Mouse (Mus musculus): ENCODE results near the gene Ppp1r9b.

DNA sequence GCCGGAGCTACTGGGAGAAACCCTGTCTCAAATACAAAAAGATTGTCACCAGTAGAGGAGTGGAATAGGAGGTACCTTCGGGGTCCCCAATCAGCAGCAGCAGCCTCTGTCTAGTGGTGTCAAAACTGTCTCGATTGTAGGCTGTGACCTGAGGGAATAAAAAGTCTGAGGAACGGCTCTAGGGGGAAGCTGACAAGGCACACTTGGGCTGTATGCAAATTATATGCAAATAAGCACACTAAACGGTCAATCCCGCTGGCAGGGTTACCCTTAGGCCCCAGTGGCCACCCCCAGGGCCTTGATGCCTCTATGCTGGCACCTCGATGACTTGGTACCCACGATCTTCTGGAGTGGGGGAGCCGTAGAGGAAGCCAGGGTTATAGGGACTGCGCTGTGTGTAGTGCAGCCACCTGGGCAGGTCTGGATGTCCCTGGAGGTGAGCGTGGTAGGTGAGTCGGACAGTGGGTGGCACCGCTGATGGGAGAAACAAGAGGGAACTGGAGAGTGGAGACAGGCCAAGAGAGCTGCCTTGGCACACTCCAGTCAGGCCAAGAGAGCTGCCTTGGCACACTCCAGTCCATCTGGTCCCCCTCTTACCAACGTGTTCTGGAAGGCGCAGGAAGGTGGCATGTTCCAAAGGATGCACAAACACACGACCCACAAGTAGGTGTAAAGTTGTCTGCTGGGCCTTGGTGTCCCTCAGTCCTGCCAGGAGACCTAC, 18.8 kb upstream of the Ppp1r9b start:
- TF ChIP-seq CTCF (IDR thresholded peaks at IDR 0.05; ENCODE audit: borderline replicate concordance, extremely low read depth, insufficient read depth, insufficient read length) (no peak), POLR2A (IDR thresholded peaks at IDR 0.05; ENCODE audit: borderline replicate concordance, extremely low read depth, insufficient read depth, insufficient read length, poor library complexity, severe bottlenecking) (no peak)

All from brain, embryonic 14.5 days (tissue).